19 mouse cellular contexts compared by ENCODE assay signal in genomic region chr8:91375054-91375938, GRCm38 (mm10).
DNase-seq lines count a peak whose midpoint lies in the region; ATAC-seq and TF ChIP-seq lines count a peak whose summit lies in the region.
"Had no signal": no experiment of that assay in that cellular context is flagged by ENCODE, and none has a peak within 500 bp of the region (broad histone marks: within the 10 kb centered on the region; RNA-seq: fewer than 3 reads in every experiment).

No protein-coding gene starts in this region.

- H3K4me3 ChIP-seq in heart, embryonic 10.5 days: no peak overlapping the region
- H3K4me3 ChIP-seq in liver, adult 2 months (ENCODE audit: insufficient read depth, low read depth, low read length): no peak overlapping the region
- H3K4me3 ChIP-seq in liver, embryonic 12.5 days: no peak overlapping the region
- no peak overlapping the region for H3K4me3 ChIP-seq in embryonic fibroblast, embryonic 13.5 days (ENCODE audit: insufficient read depth, low read length)
- H3K4me3 ChIP-seq: heart, embryonic 12.5 days; limb, embryonic 15.5 days had no signal

- no peak overlapping the region for H3K9ac ChIP-seq in liver, adult 2 months (ENCODE audit: low read depth, low read length)
- no peak overlapping the region for H3K9ac ChIP-seq in liver, embryonic 12.5 days
- H3K9ac ChIP-seq: heart, embryonic 12.5 days; limb, embryonic 15.5 days had no signal

- WGBS in heart, embryonic 10.5 days: 48% methylated on average over 20 of the region's 20 CpGs
- WGBS in liver, adult 2 months: 89% methylated on average over 20 of the region's 20 CpGs
- WGBS in liver, embryonic 12.5 days (ENCODE audit: insufficient replicate concordance): 68% methylated on average over 20 of the region's 20 CpGs

- no peak for TF ChIP-seq POLR2A in liver, adult 2 months (IDR thresholded peaks at IDR 0.05; ENCODE audit: extremely low read depth, insufficient read depth, low read length)
- no peak for TF ChIP-seq POLR2A in embryonic fibroblast, embryonic 13.5 days (IDR thresholded peaks at IDR 0.05; ENCODE audit: low read depth, low read length)

- peaks cover 27% of the 10 kb centered on the region for H3K79me2 ChIP-seq in liver, adult 2 months (ENCODE audit: control insufficient read depth, insufficient read depth, low read length)

- H3K4me2 ChIP-seq in liver, embryonic 12.5 days: no peak overlapping the region
- H3K4me2 ChIP-seq: heart, embryonic 12.5 days; limb, embryonic 15.5 days had no signal

- H3K27ac ChIP-seq in heart, embryonic 10.5 days: peak overlapping the region; percentile 69
- no peak overlapping the region for H3K27ac ChIP-seq in liver, adult 2 months (replicated peaks; ENCODE audit: insufficient read depth, low read depth, low read length)
- H3K27ac ChIP-seq in liver, embryonic 12.5 days: no peak overlapping the region
- H3K27ac ChIP-seq in embryonic fibroblast, embryonic 13.5 days (ENCODE audit: insufficient read depth, low read length): peak overlapping the region; percentile 10
- H3K27ac ChIP-seq: limb, embryonic 15.5 days had no signal

- no peaks in the 10 kb centered on the region for H3K9me3 ChIP-seq in heart, embryonic 10.5 days
- no peaks in the 10 kb centered on the region for H3K9me3 ChIP-seq in liver, embryonic 12.5 days (replicated peaks)
- H3K9me3 ChIP-seq: heart, embryonic 12.5 days; limb, embryonic 15.5 days had no signal

- TF ChIP-seq CTCF in liver, adult 2 months (IDR thresholded peaks at IDR 0.05; ENCODE audit: low read depth, low read length): no peak
- TF ChIP-seq CTCF in embryonic fibroblast, embryonic 13.5 days (IDR thresholded peaks at IDR 0.05; ENCODE audit: borderline replicate concordance, insufficient read depth, low read length): no peak

- no peaks in the 10 kb centered on the region for H3K36me3 ChIP-seq in heart, embryonic 10.5 days
- H3K36me3 ChIP-seq in liver, adult 2 months (ENCODE audit: control insufficient read depth, insufficient read depth, low read length): no peaks in the 10 kb centered on the region
- H3K36me3 ChIP-seq in liver, embryonic 12.5 days: no peaks in the 10 kb centered on the region
- H3K36me3 ChIP-seq: heart, embryonic 12.5 days; limb, embryonic 15.5 days had no signal

- no peak for ATAC-seq in liver, embryonic 12.5 days
- ATAC-seq: inflammation-experienced regulatory T-cells, adult 6 months had no signal

- no peak for DNase-seq in heart, embryonic 10.5 days (ENCODE audit: low spot score)
- no peak for DNase-seq in heart, adult 8-10 months (ENCODE audit: low spot score)
- DNase-seq in liver, adult 2 months (ENCODE audit: extremely low read depth, low read depth, low spot score): peak; percentile 46
- DNase-seq in embryo, embryonic 11 days: peak; percentile 41
- no peak for DNase-seq in adrenal gland, postnatal 10 days
- DNase-seq in spleen, postnatal 4 days (ENCODE audit: low spot score in 2 of 2): no peak
- DNase-seq: adrenal gland, postnatal 25 days; cerebellum, adult 8-10 months; gastrocnemius, postnatal 25 days; heart, postnatal 4 days; kidney, postnatal 10 days; lung, adult 18-20 months; lung, postnatal 36 days; right cerebral cortex, adult 18-20 months had no signal

- peaks cover 86% of the 10 kb centered on the region for H3K4me1 ChIP-seq in heart, embryonic 10.5 days
- H3K4me1 ChIP-seq in liver, adult 2 months (ENCODE audit: control insufficient read depth, insufficient read depth, low read length): peaks cover 26% of the 10 kb centered on the region
- H3K4me1 ChIP-seq in liver, embryonic 12.5 days: peaks cover 70% of the 10 kb centered on the region
- H3K4me1 ChIP-seq in embryonic fibroblast, embryonic 13.5 days (ENCODE audit: control insufficient read depth, insufficient read depth, low read length): peaks cover 25% of the 10 kb centered on the region

- H3K27me3 ChIP-seq in heart, embryonic 10.5 days (ENCODE audit: insufficient read depth, poor library complexity, severe bottlenecking): no peaks in the 10 kb centered on the region
- no peaks in the 10 kb centered on the region for H3K27me3 ChIP-seq in liver, adult 2 months (ENCODE audit: control insufficient read depth, insufficient read depth, low read length)
- no peaks in the 10 kb centered on the region for H3K27me3 ChIP-seq in liver, embryonic 12.5 days (replicated peaks)
- H3K27me3 ChIP-seq: heart, embryonic 12.5 days; limb, embryonic 15.5 days had no signal

Comparison
In these comparisons a context has a peak if more than half of its experiments do, and no peak if none do; other contexts are left out.
1. DNase-seq: peak in liver, adult 2 months (single experiment) and embryo, embryonic 11 days (single experiment); none in heart, embryonic 10.5 days (single experiment), heart, adult 8-10 months (single experiment), adrenal gland, postnatal 10 days (single experiment) and spleen, postnatal 4 days (0 of 2).
2. H3K27ac ChIP-seq: peak in heart, embryonic 10.5 days (single experiment) and embryonic fibroblast, embryonic 13.5 days (single experiment); none in liver, adult 2 months (single experiment) and liver, embryonic 12.5 days (single experiment).